Mouse (Mus musculus) cerebellum, adult 18-20 months (tissue): Measurements from ENCODE around the gene Coa7.
"Not testable (repeated sequence)": the region's sequence is repeated elsewhere in the genome, so short reads cannot be mapped to it uniquely, and the experiment has no call there.

Source experiments
- DNase-seq, 2 experiments: peaks; one replicate each; pipeline ENCODE4 v3.0.0; 2021

The Coa7 gene

GRCm38 (mm10) chr4:108344631-108345083 is 16.7 kb downstream of the Coa7 start:
- no peak for DNase-seq

GRCm38 (mm10) chr4:108345826-108346225 is 17.9 kb downstream of the Coa7 start:
- DNase-seq, result no peak

- DNase-seq, result no peak
These were observed 19.2 kb downstream of the Coa7 start for GRCm38 (mm10) chr4:108347111-108347510.

- DNase-seq, result no peak
These were observed 20.4 kb downstream of the Coa7 start for GRCm38 (mm10) chr4:108348256-108348875.

GRCm38 (mm10) chr4:108349064-108349463 is 21.1 kb downstream of the Coa7 start:
- DNase-seq, result no peak

- DNase-seq, result no peak
These were observed 22.1 kb downstream of the Coa7 start for GRCm38 (mm10) chr4:108349836-108350547.

GRCm38 (mm10) chr4:108350819-108351218 is 22.9 kb downstream of the Coa7 start:
- DNase-seq, result no peak

- not testable (repeated sequence) for DNase-seq
These were observed 25.7 kb downstream of the Coa7 start for GRCm38 (mm10) chr4:108353591-108353990.

- no peak for DNase-seq
These were observed 29.5 kb downstream of the Coa7 start for GRCm38 (mm10) chr4:108357458-108357857.

- DNase-seq, result no peak
These were observed 30.6 kb downstream of the Coa7 start for GRCm38 (mm10) chr4:108358498-108358897.

GRCm38 (mm10) chr4:108360136-108361055 is 32.5 kb downstream of the Coa7 start:
- DNase-seq, result peak in 1 of 2 experiments; percentile 23

GRCm38 (mm10) chr4:108362321-108363261 is 34.7 kb downstream of the Coa7 start:
- DNase-seq, result no peak

- no peak for DNase-seq
These were observed 35.6 kb downstream of the Coa7 start for GRCm38 (mm10) chr4:108363355-108364110.

- no peak for DNase-seq
These were observed 36.2 kb downstream of the Coa7 start for GRCm38 (mm10) chr4:108364111-108364476.

- no peak for DNase-seq
These were observed 41.3 kb downstream of the Coa7 start for GRCm38 (mm10) chr4:108369254-108369653.

- no peak for DNase-seq
These were observed 42.5 kb downstream of the Coa7 start for GRCm38 (mm10) chr4:108370409-108370808.

- DNase-seq, result no peak
These were observed 43.5 kb downstream of the Coa7 start for GRCm38 (mm10) chr4:108371421-108371820.

- no peak for DNase-seq
These were observed 44.2 kb downstream of the Coa7 start for GRCm38 (mm10) chr4:108372166-108372565.

- no peak for DNase-seq
These were observed 51.5 kb downstream of the Coa7 start for GRCm38 (mm10) chr4:108379476-108379875.

GRCm38 (mm10) chr4:108380146-108380545 is 52.2 kb downstream of the Coa7 start:
- DNase-seq, result no peak

- no peak for DNase-seq
These were observed 55.3 kb downstream of the Coa7 start, which contains the start of gene Shisal2a for GRCm38 (mm10) chr4:108383183-108383714. Gene Shisal2a, minus strand, starts transcription at chr4:108383349.
